Mouse (Mus musculus) forebrain, embryonic 14.5 days (tissue): ENCODE data around the gene Tk1. TPM values are rescaled to one million over a fixed set of nuclear protein-coding genes. Genes with fewer than 3 reads are reported as not detected.

Experiments
- ATAC-seq: fragments of 200-750 bp; cut with Nextera tagmentation; 2 replicates; pipeline ENCODE4 v1.8.0; 2017; ENCODE audit warnings: mild to moderate bottlenecking, moderate library complexity
- DNase-seq: peaks from one replicate; pipeline ENCODE4 v3.0.0-alpha.2; 2015; ENCODE audit warnings: low spot score
- H3K27ac ChIP-seq: fragments of 300-500 bp; sonication (generic); 2 replicates; pipeline ENCODE4 v1.5.1; 2014; ENCODE audit warnings: low read depth, mild to moderate bottlenecking, control low read depth, low read length, moderate library complexity
- H3K27me3 ChIP-seq: fragments of 300-500 bp; sonication (generic); replicated peaks from 2 replicates; pipeline ENCODE4 v1.6.1; 2014; ENCODE audit warnings: low read length, control low read depth, mixed read lengths; ENCODE audit not compliant: control insufficient read depth, insufficient read depth
- H3K36me3 ChIP-seq: fragments of 300-500 bp; sonication (generic); 2 replicates; pipeline ENCODE4 v1.6.1; 2014; ENCODE audit warnings: low read length, control low read depth; ENCODE audit not compliant: control insufficient read depth, insufficient read depth
- H3K4me1 ChIP-seq: fragments of 300-500 bp; sonication (generic); 2 replicates; pipeline ENCODE4 v1.6.1; 2014; ENCODE audit warnings: antibody characterized with exemption, low read length, control low read depth; ENCODE audit not compliant: control insufficient read depth, insufficient read depth
- H3K4me2 ChIP-seq: fragments of 300-500 bp; sonication (generic); 2 replicates; pipeline ENCODE4 v1.6.1; 2014; ENCODE audit warnings: mild to moderate bottlenecking, control low read depth, low read length
- H3K4me3 ChIP-seq: fragments of 300-500 bp; sonication (generic); 2 replicates; pipeline ENCODE4 v1.5.1; 2014; ENCODE audit warnings: low read depth, low read length, control low read depth
- H3K9ac ChIP-seq: fragments of 300-500 bp; sonication (generic); 2 replicates; pipeline ENCODE4 v1.6.1; 2014; ENCODE audit warnings: mild to moderate bottlenecking, low read length, control low read depth, moderate library complexity
- H3K9me3 ChIP-seq: fragments of 300-500 bp; sonication (generic); replicated peaks from 2 replicates; pipeline ENCODE4 v1.6.1; 2016; ENCODE audit warnings: low read length, control low read depth, mixed read lengths; ENCODE audit not compliant: control insufficient read depth
- WGBS: fragments of 180-500 bp; shearing (Covaris S2); extraction: QIAGEN DNeasy Blood & Tissue Kit; methylation state at CpG from one replicate; pipeline ENCODE4 v1.1.7; 2014; 5-methylcytosine and 5-hydroxymethylcytosine counted together
- polyA plus RNA-seq: library from polyadenylated mRNA; unstranded; fragments of >200 nt; fragmentation: Nextera tagmentation; extraction: Ambion mirVana; gene quantifications from 2 replicates; pipeline ENCODE4 v1.2.1, GENCODE M21; 2014

Tk1 gene
- polyA plus RNA-seq, 1 experiment from 2014 or later: 67.8 TPM

GRCm38 (mm10) chr11:117809407-117810311 is 16.2 kb downstream of the Tk1 start, which contains the start of the genes Gm20708 and Syngr2:
Gene Gm20708 (plus strand): TSS chr11:117809668.
Gene Syngr2 (plus strand): TSS chr11:117809668.
- H3K27ac ChIP-seq: 0 out of 2 replicates have a peak within 1 kb of the TSS, but pooled peaks have one; percentile 18
- peak; percentile 59; the same call in 1 of the 2 replicates for ATAC-seq
- no peaks in the 10 kb centered on the region for H3K9me3 ChIP-seq
- peak within 1 kb of the TSS; percentile 54 for H3K4me3 ChIP-seq
- under 1% methylated on average over 65 of the region's 75 CpGs for WGBS
- H3K9ac ChIP-seq: peak within 1 kb of the TSS; percentile 61
- H3K4me2 ChIP-seq: peak within 1 kb of the TSS; percentile 98
- peaks cover 15% of the 10 kb centered on the region for H3K4me1 ChIP-seq
- peaks cover 19% of the 10 kb centered on the region for H3K36me3 ChIP-seq
- peak; percentile 77 for DNase-seq
- H3K27me3 ChIP-seq: no peaks in the 10 kb centered on the region

DNA sequence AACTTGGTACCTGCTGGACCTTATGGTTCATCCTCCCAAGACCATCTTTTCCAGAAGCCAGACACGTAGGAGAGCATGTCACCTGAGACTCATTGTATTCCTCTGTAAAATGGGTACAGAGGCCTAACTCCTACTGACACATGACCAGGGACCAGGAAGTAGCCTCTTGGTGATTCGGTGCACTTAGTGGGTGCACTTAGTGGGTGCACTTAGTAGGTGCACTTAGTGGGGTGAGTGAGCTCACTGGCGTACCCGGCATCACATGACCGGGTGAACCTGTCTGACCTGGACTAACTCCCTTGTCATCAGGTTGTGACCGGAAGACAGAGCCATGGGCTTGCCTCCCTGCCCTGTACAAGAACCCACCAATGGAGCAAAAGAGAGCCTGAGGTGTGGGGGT is 19.1 kb downstream of the Tk1 start:
- Histone ChIP-seq H3K9ac (no peak overlapping the region), H3K27me3 (no peaks in the 10 kb centered on the region), H3K4me1 (peaks cover 15% of the 10 kb centered on the region), H3K4me2 (no peak overlapping the region), H3K9me3 (no peaks in the 10 kb centered on the region), H3K4me3 (no peak overlapping the region), H3K36me3 (no peaks in the 10 kb centered on the region), H3K27ac (no peak overlapping the region)
- no peak for DNase-seq
- no peak for ATAC-seq
- WGBS: 93% methylated on average over 6 of the region's 6 CpGs

- H3K4me2 ChIP-seq: no peak overlapping the region
- no peak overlapping the region for H3K27ac ChIP-seq
- no peaks in the 10 kb centered on the region for H3K4me1 ChIP-seq
- WGBS: 94% methylated on average over 3 of the region's 3 CpGs
- H3K9ac ChIP-seq: no peak overlapping the region
- ATAC-seq (no peak), DNase-seq (no peak)
- no peak overlapping the region for H3K4me3 ChIP-seq
- no peaks in the 10 kb centered on the region for H3K36me3 ChIP-seq
- no peaks in the 10 kb centered on the region for H3K27me3 ChIP-seq
- no peaks in the 10 kb centered on the region for H3K9me3 ChIP-seq
These were observed 22.7 kb downstream of the Tk1 start for GRCm38 (mm10) chr11:117803166-117803688.

DNA sequence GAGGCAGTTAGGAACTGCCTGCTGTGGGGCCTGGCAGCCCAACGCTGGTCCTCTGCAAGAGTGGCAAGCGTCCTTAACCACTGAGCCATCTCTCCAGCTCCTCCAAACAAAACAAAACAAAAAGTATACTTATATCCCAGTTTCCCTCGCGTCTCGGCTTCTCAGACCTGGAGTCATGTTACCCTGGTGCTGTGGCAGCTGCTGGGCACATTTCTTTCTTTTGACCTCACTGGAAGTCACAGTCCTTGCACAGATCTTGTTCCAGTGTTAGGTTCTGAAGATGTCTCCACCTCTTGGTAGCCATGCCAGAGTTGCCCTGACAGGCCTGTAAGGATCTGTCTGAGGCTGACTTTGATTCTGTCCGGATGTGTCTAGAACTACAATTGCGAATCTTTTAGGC is 24.2 kb downstream of the Tk1 start:
- Histone ChIP-seq H3K9me3 (no peaks in the 10 kb centered on the region), H3K4me1 (no peaks in the 10 kb centered on the region), H3K9ac (no peak overlapping the region), H3K27ac (no peak overlapping the region), H3K36me3 (no peaks in the 10 kb centered on the region), H3K4me2 (no peak overlapping the region), H3K27me3 (no peaks in the 10 kb centered on the region), H3K4me3 (no peak overlapping the region)
- ATAC-seq (no peak), DNase-seq (no peak)
- 77% methylated on average over 7 of the region's 7 CpGs for WGBS

GRCm38 (mm10) chr11:117800038-117800437 is 25.9 kb downstream of the Tk1 start:
- no peaks in the 10 kb centered on the region for H3K36me3 ChIP-seq
- no peak overlapping the region for H3K9ac ChIP-seq
- no peak overlapping the region for H3K27ac ChIP-seq
- no peaks in the 10 kb centered on the region for H3K9me3 ChIP-seq
- no peak for ATAC-seq
- H3K4me1 ChIP-seq: no peaks in the 10 kb centered on the region
- WGBS: 88% methylated on average over 7 of the region's 7 CpGs
- no peak overlapping the region for H3K4me2 ChIP-seq
- DNase-seq: no peak
- H3K4me3 ChIP-seq: no peak overlapping the region
- H3K27me3 ChIP-seq: no peaks in the 10 kb centered on the region

- H3K4me2 ChIP-seq: no peak overlapping the region
- 71% methylated on average over 5 of the region's 5 CpGs for WGBS
- no peak for DNase-seq
- no peak overlapping the region for H3K9ac ChIP-seq
- no peak for ATAC-seq
- no peak overlapping the region for H3K27ac ChIP-seq
- H3K9me3 ChIP-seq: no peaks in the 10 kb centered on the region
- no peaks in the 10 kb centered on the region for H3K36me3 ChIP-seq
- no peaks in the 10 kb centered on the region for H3K27me3 ChIP-seq
- H3K4me3 ChIP-seq: no peak overlapping the region
- no peaks in the 10 kb centered on the region for H3K4me1 ChIP-seq
These were observed 26.7 kb downstream of the Tk1 start for GRCm38 (mm10) chr11:117799174-117799573.

DNA sequence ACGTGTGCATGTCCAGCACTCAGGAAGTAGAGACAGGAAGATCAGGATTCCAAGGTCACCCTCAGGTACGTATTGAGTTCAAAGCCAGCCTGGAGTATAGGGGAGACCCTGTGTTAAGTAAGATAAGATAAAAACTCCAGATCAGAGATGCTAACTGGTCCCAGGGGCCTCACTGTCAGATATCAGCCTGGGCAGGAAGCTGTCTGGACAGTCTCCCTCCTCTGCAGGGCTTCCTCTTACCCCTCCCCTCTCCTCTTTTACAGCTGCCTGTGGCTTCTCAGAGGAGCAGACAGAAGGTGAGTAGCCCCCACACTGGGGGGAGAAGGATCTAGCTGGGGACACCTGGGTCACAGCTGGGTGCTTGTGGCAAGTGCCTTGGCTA is 27.7 kb downstream of the Tk1 start:
- 79% methylated on average over 2 of the region's 2 CpGs for WGBS
- DNase-seq (no peak), ATAC-seq (no peak)
- Histone ChIP-seq H3K36me3 (no peaks in the 10 kb centered on the region), H3K9ac (no peak overlapping the region), H3K4me3 (no peak overlapping the region), H3K4me2 (no peak overlapping the region), H3K27ac (no peak overlapping the region), H3K9me3 (no peaks in the 10 kb centered on the region), H3K27me3 (no peaks in the 10 kb centered on the region), H3K4me1 (no peaks in the 10 kb centered on the region)

GRCm38 (mm10) chr11:117797511-117798159 is 28.3 kb downstream of the Tk1 start, which contains the start of gene 6030468B19Rik:
Gene 6030468B19Rik (plus strand): TSS chr11:117797660.
- no peak within 1 kb of the TSS for H3K4me3 ChIP-seq
- H3K4me2 ChIP-seq: no peak within 1 kb of the TSS
- no peaks in the 10 kb centered on the region for H3K27me3 ChIP-seq
- H3K27ac ChIP-seq: no peak within 1 kb of the TSS
- ATAC-seq (no peak), DNase-seq (no peak)
- no peaks in the 10 kb centered on the region for H3K9me3 ChIP-seq
- WGBS: 65% methylated on average over 9 of the region's 9 CpGs
- no peaks in the 10 kb centered on the region for H3K36me3 ChIP-seq
- no peak within 1 kb of the TSS for H3K9ac ChIP-seq
- H3K4me1 ChIP-seq: no peaks in the 10 kb centered on the region
